Mouse (Mus musculus) kidney, postnatal 14 days (tissue): ENCODE measurements around the gene Pipox.
A peak's percentile ranks its signal among the peaks of the same experiment; 100 is the strongest.

Experiments used
- DNase-seq: peaks from one replicate; pipeline ENCODE4 v3.0.0; 2022; ENCODE audit warnings: mixed read lengths

Gene Pipox

GRCm38 (mm10) chr11:77875847-77876759 is 17.8 kb downstream of the Pipox start:
- no peak for DNase-seq

- no peak for DNase-seq
These were observed 18.6 kb downstream of the Pipox start for GRCm38 (mm10) chr11:77875269-77875668.

GRCm38 (mm10) chr11:77874685-77875231 is 19.1 kb downstream of the Pipox start:
- DNase-seq: no peak

- no peak for DNase-seq
These were observed 20.8 kb downstream of the Pipox start for GRCm38 (mm10) chr11:77873116-77873515.

- DNase-seq: no peak
These were observed 21.2 kb downstream of the Pipox start for GRCm38 (mm10) chr11:77872685-77873084.

- DNase-seq: no peak
These were observed 21.7 kb downstream of the Pipox start for GRCm38 (mm10) chr11:77872236-77872635.

GRCm38 (mm10) chr11:77871436-77871835 is 22.5 kb downstream of the Pipox start:
- DNase-seq: no peak

GRCm38 (mm10) chr11:77867419-77868083 is 26.3 kb downstream of the Pipox start:
- no peak for DNase-seq

GRCm38 (mm10) chr11:77864771-77865170 is 29.1 kb downstream of the Pipox start:
- no peak for DNase-seq

GRCm38 (mm10) chr11:77862887-77863286 is 31.0 kb downstream of the Pipox start:
- DNase-seq: peak; percentile 38

- DNase-seq: no peak
These were observed 32.9 kb downstream of the Pipox start for GRCm38 (mm10) chr11:77860947-77861346.

- DNase-seq: no peak
These were observed 35.3 kb downstream of the Pipox start for GRCm38 (mm10) chr11:77858589-77858988.

- DNase-seq: no peak
These were observed 36.8 kb downstream of the Pipox start for GRCm38 (mm10) chr11:77857089-77857488.

- no peak for DNase-seq
These were observed 38.5 kb downstream of the Pipox start for GRCm38 (mm10) chr11:77855396-77855795.

GRCm38 (mm10) chr11:77854641-77855040 is 39.3 kb downstream of the Pipox start:
- no peak for DNase-seq

GRCm38 (mm10) chr11:77852941-77853668 is 40.8 kb downstream of the Pipox start:
- no peak for DNase-seq

GRCm38 (mm10) chr11:77852195-77852594 is 41.7 kb downstream of the Pipox start:
- no peak for DNase-seq

GRCm38 (mm10) chr11:77851483-77852010 is 42.3 kb downstream of the Pipox start:
- DNase-seq: no peak

- DNase-seq: no peak
These were observed 43.3 kb downstream of the Pipox start for GRCm38 (mm10) chr11:77850401-77851244.

- DNase-seq: no peak
These were observed 44.7 kb downstream of the Pipox start for GRCm38 (mm10) chr11:77849151-77849550.

GRCm38 (mm10) chr11:77848131-77848530 is 45.8 kb downstream of the Pipox start:
- DNase-seq: no peak
